Comparison of ENCODE assay signal across 16 mouse cellular contexts in genomic region chr7:108993881-108994291, GRCm38 (mm10). TPM values are rescaled to one million over a fixed set of nuclear protein-coding genes. Genes with fewer than 3 reads are reported as not detected.
DNase-seq lines count a peak whose midpoint lies in the region; ATAC-seq and TF ChIP-seq lines count a peak whose summit lies in the region.
"Had no signal": no experiment of that assay in that cellular context is flagged by ENCODE, and none has a peak within 500 bp of the region (broad histone marks: within the 10 kb centered on the region; RNA-seq: fewer than 3 reads in every experiment).

No protein-coding gene starts in this region.

- no peak overlapping the region for H3K27ac ChIP-seq in midbrain, postnatal 0 days (ENCODE audit: low read depth, low read length)
- no peak overlapping the region for H3K27ac ChIP-seq in midbrain, embryonic 13.5 days
- no peak overlapping the region for H3K27ac ChIP-seq in forebrain, embryonic 10.5 days
- H3K27ac ChIP-seq: intestine, embryonic 15.5 days; limb, embryonic 10.5 days; liver, embryonic 12.5 days; midbrain, embryonic 10.5 days; neural tube, embryonic 13.5 days had no signal

- DNase-seq in cerebellum, postnatal 14 days, result peak; percentile 47 to 57
- no peak for DNase-seq in cerebellum, postnatal 36 days
- DNase-seq in heart, postnatal 10 days, result peak; percentile 30 to 37
- no peak for DNase-seq in heart, postnatal 4 days
- peak; percentile 51 for DNase-seq in midbrain, postnatal 0 days (ENCODE audit: low spot score)
- DNase-seq in heart, postnatal 14 days, result peak; percentile 10 to 34
- DNase-seq in forebrain, embryonic 10.5 days (ENCODE audit: extremely low spot score, low spot score), result no peak
- DNase-seq: right cerebral cortex, postnatal 14 days had no signal

- H3K4me1 ChIP-seq in midbrain, postnatal 0 days (ENCODE audit: insufficient read depth, low read length), result no peaks in the 10 kb centered on the region
- no peaks in the 10 kb centered on the region for H3K4me1 ChIP-seq in midbrain, embryonic 13.5 days (replicated peaks)
- H3K4me1 ChIP-seq in forebrain, embryonic 10.5 days, result no peaks in the 10 kb centered on the region
- H3K4me1 ChIP-seq: intestine, embryonic 15.5 days; limb, embryonic 10.5 days; liver, embryonic 12.5 days; midbrain, embryonic 10.5 days; neural tube, embryonic 13.5 days had no signal

- no peak for ATAC-seq in midbrain, postnatal 0 days (ENCODE audit: low FRiP score)
- no peak for ATAC-seq in midbrain, embryonic 13.5 days
- ATAC-seq: intestine, embryonic 15.5 days; liver, embryonic 12.5 days had no signal

- no peak overlapping the region for H3K4me2 ChIP-seq in midbrain, postnatal 0 days (ENCODE audit: low read depth, low read length, poor library complexity, severe bottlenecking)
- H3K4me2 ChIP-seq in midbrain, embryonic 13.5 days (replicated peaks), result no peak overlapping the region
- H3K4me2 ChIP-seq: intestine, embryonic 15.5 days; liver, embryonic 12.5 days; neural tube, embryonic 13.5 days had no signal

- no peak overlapping the region for H3K4me3 ChIP-seq in midbrain, postnatal 0 days (ENCODE audit: low read depth, low read length)
- no peak overlapping the region for H3K4me3 ChIP-seq in midbrain, embryonic 13.5 days (replicated peaks)
- no peak overlapping the region for H3K4me3 ChIP-seq in forebrain, embryonic 10.5 days
- H3K4me3 ChIP-seq: intestine, embryonic 15.5 days; limb, embryonic 10.5 days; liver, embryonic 12.5 days; midbrain, embryonic 10.5 days; neural tube, embryonic 13.5 days had no signal

- H3K9me3 ChIP-seq in midbrain, postnatal 0 days (ENCODE audit: low read length), result no peaks in the 10 kb centered on the region
- no peaks in the 10 kb centered on the region for H3K9me3 ChIP-seq in midbrain, embryonic 13.5 days
- no peaks in the 10 kb centered on the region for H3K9me3 ChIP-seq in forebrain, embryonic 10.5 days
- H3K9me3 ChIP-seq: intestine, embryonic 15.5 days; limb, embryonic 10.5 days; liver, embryonic 12.5 days; midbrain, embryonic 10.5 days; neural tube, embryonic 13.5 days had no signal

- no peak for TF ChIP-seq CTCF in midbrain, postnatal 0 days (IDR thresholded peaks at IDR 0.05)

- H3K27me3 ChIP-seq in midbrain, postnatal 0 days (ENCODE audit: insufficient read depth, low read length), result no peaks in the 10 kb centered on the region
- H3K27me3 ChIP-seq in midbrain, embryonic 13.5 days, result no peaks in the 10 kb centered on the region
- H3K27me3 ChIP-seq in forebrain, embryonic 10.5 days (ENCODE audit: poor library complexity, severe bottlenecking), result no peaks in the 10 kb centered on the region
- H3K27me3 ChIP-seq: intestine, embryonic 15.5 days; liver, embryonic 12.5 days; neural tube, embryonic 13.5 days had no signal

- WGBS in midbrain, postnatal 0 days, result 92% methylated on average over 3 of the region's 3 CpGs
- 96% methylated on average over 3 of the region's 3 CpGs for WGBS in midbrain, embryonic 13.5 days
- WGBS in forebrain, embryonic 10.5 days, result 88% methylated on average over 3 of the region's 3 CpGs

- intact Hi-C loops in heart, postnatal 10 days (cut with DNase I), result no loop called here
- intact Hi-C loops in heart, postnatal 14 days (cut with DNase I), result no loop called here

- H3K9ac ChIP-seq in midbrain, postnatal 0 days (replicated peaks; ENCODE audit: low read length, poor library complexity, severe bottlenecking), result no peak overlapping the region
- H3K9ac ChIP-seq in midbrain, embryonic 13.5 days (replicated peaks), result no peak overlapping the region
- H3K9ac ChIP-seq: intestine, embryonic 15.5 days; liver, embryonic 12.5 days; neural tube, embryonic 13.5 days had no signal

- no peaks in the 10 kb centered on the region for H3K36me3 ChIP-seq in midbrain, postnatal 0 days (ENCODE audit: insufficient read depth, low read length)
- no peaks in the 10 kb centered on the region for H3K36me3 ChIP-seq in midbrain, embryonic 13.5 days
- H3K36me3 ChIP-seq in forebrain, embryonic 10.5 days (replicated peaks), result no peaks in the 10 kb centered on the region
- H3K36me3 ChIP-seq: intestine, embryonic 15.5 days; limb, embryonic 10.5 days; liver, embryonic 12.5 days; midbrain, embryonic 10.5 days; neural tube, embryonic 13.5 days had no signal

RNA-seq across cellular contexts. Expression of gene Tub, which starts 43.7 kb away (rescaled TPM):
- total RNA-seq in heart, postnatal 10 days (2021), result under 1 TPM; 0.50 to 0.53 TPM
- total RNA-seq in heart, postnatal 4 days (2021), result under 1 TPM; 0.81 to 0.83 TPM
- 159 and 207 TPM in 2 replicates for total RNA-seq in midbrain, postnatal 0 days (2014; rRNA removed)
- polyA plus RNA-seq in midbrain, postnatal 0 days (2015; fragmentation: Nextera tagmentation; extraction: Ambion mirVana), result 42.8 and 44.3 TPM in 2 replicates
- 37.9 and 40.9 TPM in 2 replicates for polyA plus RNA-seq in midbrain, embryonic 13.5 days (2015; fragmentation: Nextera tagmentation; extraction: Ambion mirVana)
- under 1 TPM; 0.46 to 0.48 TPM for total RNA-seq in heart, postnatal 14 days (2021)
- 5.2 and 5.3 TPM in 2 replicates for polyA plus RNA-seq in forebrain, embryonic 10.5 days (2016; fragmentation: Nextera tagmentation; extraction: Ambion mirVana)
- total RNA-seq: granulocyte monocyte progenitor cell, adult 5-6 weeks; hematopoietic stem cell, adult 5-6 weeks had no signal

RNA-seq across cellular contexts. Expression of gene Eif3f, which starts 59.7 kb away (rescaled TPM):
- total RNA-seq in heart, postnatal 10 days (2021), result 100 to 1,000 TPM; 112 to 117 TPM
- total RNA-seq in heart, postnatal 4 days (2021), result 100 to 1,000 TPM; 126 to 127 TPM
- total RNA-seq in midbrain, postnatal 0 days (2014; rRNA removed), result 121 TPM in 2 replicates
- polyA plus RNA-seq in midbrain, postnatal 0 days (2015; fragmentation: Nextera tagmentation; extraction: Ambion mirVana), result 73.9 and 77.8 TPM in 2 replicates
- 78.2 and 78.7 TPM in 2 replicates for polyA plus RNA-seq in midbrain, embryonic 13.5 days (2015; fragmentation: Nextera tagmentation; extraction: Ambion mirVana)
- 10 to 100 TPM; 90.2 to 92.6 TPM for total RNA-seq in heart, postnatal 14 days (2021)
- 71.7 and 74.4 TPM in 2 replicates for polyA plus RNA-seq in forebrain, embryonic 10.5 days (2016; fragmentation: Nextera tagmentation; extraction: Ambion mirVana)

Comparison
In these comparisons a context has a peak if more than half of its experiments do, and no peak if none do; other contexts are left out.
1. DNase-seq: peak in cerebellum, postnatal 14 days (2 of 2), heart, postnatal 10 days (2 of 2), midbrain, postnatal 0 days (single experiment) and heart, postnatal 14 days (2 of 2); none in cerebellum, postnatal 36 days (0 of 2), heart, postnatal 4 days (single experiment) and forebrain, embryonic 10.5 days (single experiment).
2. RNA of gene Tub, which starts 43.7 kb away (total RNA-seq): 159 to 207 TPM in midbrain, postnatal 0 days; 0.81 to 0.83 TPM in heart, postnatal 4 days, 0.50 to 0.53 TPM in heart, postnatal 10 days and 0.46 to 0.48 TPM in heart, postnatal 14 days; every median in the first group is over 10 times any median in the second.